Mouse (Mus musculus) heart, adult 8-10 months (tissue): ENCODE results near the gene 9930104L06Rik. TPM values are rescaled to one million over a fixed set of nuclear protein-coding genes. Genes with fewer than 3 reads are reported as not detected.

ENCODE experiments used
- DNase-seq: peaks from one replicate; pipeline ENCODE4 v3.0.0; 2022; ENCODE audit warnings: low spot score
- total RNA-seq, 4 experiments: library from RNA; stranded (reverse); gene quantifications; 2 replicates each; pipeline ENCODE4 v1.2.4; 2022

9930104L06Rik gene
- total RNA-seq, 4 experiments from 2014 or later, result 5.8 to 11.1 (median 8.7) TPM

DNA sequence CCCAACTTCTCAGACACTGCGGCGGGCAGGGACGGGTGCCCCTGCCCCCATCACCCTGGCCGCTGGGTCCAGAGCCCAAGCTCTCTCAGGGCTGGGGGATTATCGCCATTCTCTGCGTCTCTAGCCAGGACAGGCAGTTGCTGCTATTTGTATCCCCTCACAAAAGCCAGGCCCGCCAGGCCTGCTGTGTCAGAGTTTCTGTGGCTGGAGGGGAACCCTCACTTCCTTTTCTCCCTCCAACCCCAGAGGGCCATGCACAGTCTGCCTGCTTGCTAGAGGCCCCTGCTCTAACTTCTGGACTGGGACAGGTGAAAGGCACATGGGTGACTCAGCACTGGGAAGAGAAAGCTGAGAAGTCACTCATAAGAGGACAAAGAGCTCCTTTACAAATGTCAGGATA lies 53.5 kb downstream of the 9930104L06Rik start:
- DNase-seq, result no peak

Other genes starting within 250 kb of the 9930104L06Rik start
- gene Utp11, start 243.4 kb upstream of the 9930104L06Rik start, total RNA-seq, result 10 to 100 TPM; 12.4 to 14.5 (median 13.7) TPM
- gene Fhl3, start 236.3 kb upstream of the 9930104L06Rik start, total RNA-seq, result 10 to 100 TPM in 2 of 4 experiments, 1 to 10 TPM in 2; 8.8 to 18.8 (median 11.2) TPM
- gene Sf3a3, start 222.3 kb upstream of the 9930104L06Rik start, total RNA-seq, result 10 to 100 TPM; 15.5 to 17.3 (median 16.5) TPM
- gene Inpp5b, start 195.2 kb upstream of the 9930104L06Rik start, total RNA-seq, result 1 to 10 TPM; 6.5 to 9.9 (median 7.3) TPM
- gene Mtf1, start 134.9 kb upstream of the 9930104L06Rik start, total RNA-seq, result 10 to 100 TPM; 12.5 to 18.4 (median 14.5) TPM
- 10 to 100 TPM; 20.8 to 22.5 (median 22.0) TPM for gene Yrdc, start 86.4 kb upstream of the 9930104L06Rik start, total RNA-seq
- 10 to 100 TPM; 18.2 to 23.5 (median 21.0) TPM for gene 1110065P20Rik, start 85.9 kb upstream of the 9930104L06Rik start, total RNA-seq
- gene Maneal, start 74.9 kb upstream of the 9930104L06Rik start, total RNA-seq, result 1 to 10 TPM in 1 of 4 experiments, under 1 TPM in 3; 0.54 to 1.0 (median 0.69) TPM
- not detected for gene Epha10, start 56.1 kb upstream of the 9930104L06Rik start, total RNA-seq
- gene Cdca8, start 2.3 kb downstream of the 9930104L06Rik start, total RNA-seq, result 1 to 10 TPM in 1 of 4 experiments, under 1 TPM in 3; 0.69 to 1.1 (median 0.85) TPM
- 1 to 10 TPM; 3.1 to 6.6 (median 4.7) TPM for gene Rspo1, start 49.4 kb downstream of the 9930104L06Rik start, total RNA-seq
- 10 to 100 TPM; 22.9 to 32.6 (median 24.3) TPM for gene Gnl2, start 79.5 kb downstream of the 9930104L06Rik start, total RNA-seq
- under 1 TPM in 1 of 4 experiments, not detected in 3; 0.11 TPM for gene Dnali1, start 128.7 kb downstream of the 9930104L06Rik start, total RNA-seq
- gene Snip1, start 129.6 kb downstream of the 9930104L06Rik start, total RNA-seq, result 1 to 10 TPM; 6.2 to 8.1 (median 7.6) TPM
- gene Meaf6, start 148.1 kb downstream of the 9930104L06Rik start, total RNA-seq, result 10 to 100 TPM; 13.3 to 20.8 (median 19.9) TPM
- 1 to 10 TPM; 3.5 to 5.7 (median 3.9) TPM for gene Zc3h12a, start 190.8 kb downstream of the 9930104L06Rik start, total RNA-seq